Comparison of ENCODE assay signal across 9 mouse cellular contexts in genomic region chr11:72946560-72947119, GRCm38 (mm10). TPM values are rescaled to one million over a fixed set of nuclear protein-coding genes. Genes with fewer than 3 reads are reported as not detected.
DNase-seq lines count a peak whose midpoint lies in the region; ATAC-seq and TF ChIP-seq lines count a peak whose summit lies in the region.
"Had no signal": no experiment of that assay in that cellular context is flagged by ENCODE, and none has a peak within 500 bp of the region (broad histone marks: within the 10 kb centered on the region; RNA-seq: fewer than 3 reads in every experiment).

No protein-coding gene starts in this region.

- no peak overlapping the region for H3K4me2 ChIP-seq in hindbrain, postnatal 0 days (ENCODE audit: low read depth, low read length)
- H3K4me2 ChIP-seq in embryonic facial prominence, embryonic 13.5 days, result no peak overlapping the region
- no peak overlapping the region for H3K4me2 ChIP-seq in lung, postnatal 0 days (replicated peaks; ENCODE audit: low read depth, low read length)
- H3K4me2 ChIP-seq: limb, embryonic 15.5 days had no signal

- peaks cover 8% of the 10 kb centered on the region for H3K9me3 ChIP-seq in hindbrain, embryonic 10.5 days
- H3K9me3 ChIP-seq in hindbrain, postnatal 0 days (ENCODE audit: low read length), result no peaks in the 10 kb centered on the region
- no peaks in the 10 kb centered on the region; the same call in 1 of the 2 replicates for H3K9me3 ChIP-seq in G1E (replicated peaks)
- H3K9me3 ChIP-seq in embryonic facial prominence, embryonic 13.5 days, result no peaks in the 10 kb centered on the region
- no peaks in the 10 kb centered on the region for H3K9me3 ChIP-seq in lung, postnatal 0 days (ENCODE audit: low read length)
- H3K9me3 ChIP-seq: limb, embryonic 15.5 days had no signal

- ATAC-seq in hindbrain, postnatal 0 days, result no peak
- ATAC-seq in G1E (ENCODE audit: extremely low read depth, insufficient number of reproducible peaks, low FRiP score, poor library complexity, severe bottlenecking), result no peak; the same call in 1 of the 2 replicates
- no peak for ATAC-seq in embryonic facial prominence, embryonic 13.5 days (ENCODE audit: insufficient number of reproducible peaks, insufficient read depth, low FRiP score, low TSS enrichment, low read depth)
- ATAC-seq in lung, postnatal 0 days, result peak; percentile 23; the same call in 1 of the 2 replicates
- ATAC-seq: hindbrain, embryonic 16.5 days had no signal

- peak overlapping the region; percentile 56; the same call in 1 of the 2 replicates for H3K27ac ChIP-seq in hindbrain, embryonic 10.5 days
- H3K27ac ChIP-seq in hindbrain, postnatal 0 days, result no peak overlapping the region
- no peak overlapping the region for H3K27ac ChIP-seq in embryonic facial prominence, embryonic 13.5 days
- peak overlapping the region; percentile 84 for H3K27ac ChIP-seq in lung, postnatal 0 days (ENCODE audit: low read length)
- H3K27ac ChIP-seq: limb, embryonic 15.5 days had no signal

- no peak for DNase-seq in hindbrain, embryonic 10.5 days (ENCODE audit: low spot score)
- DNase-seq in hindbrain, postnatal 0 days (ENCODE audit: low spot score), result no peak
- no peak for DNase-seq in G1E (ENCODE audit: low spot score)
- peak; percentile 21 for DNase-seq in lung, postnatal 0 days (ENCODE audit: low spot score)
- no peak for DNase-seq in adrenal gland, postnatal 25 days
- no peak for DNase-seq in spleen, adult 12 weeks (ENCODE audit: low spot score)

- no peaks in the 10 kb centered on the region for H3K36me3 ChIP-seq in hindbrain, embryonic 10.5 days
- no peaks in the 10 kb centered on the region for H3K36me3 ChIP-seq in hindbrain, postnatal 0 days (ENCODE audit: insufficient read depth, low read length)
- no peaks in the 10 kb centered on the region for H3K36me3 ChIP-seq in G1E (replicated peaks)
- no peaks in the 10 kb centered on the region for H3K36me3 ChIP-seq in embryonic facial prominence, embryonic 13.5 days
- no peaks in the 10 kb centered on the region for H3K36me3 ChIP-seq in lung, postnatal 0 days (ENCODE audit: insufficient read depth, low read length)
- H3K36me3 ChIP-seq: limb, embryonic 15.5 days had no signal

- H3K9ac ChIP-seq in hindbrain, postnatal 0 days (replicated peaks; ENCODE audit: low read length), result no peak overlapping the region
- H3K9ac ChIP-seq in embryonic facial prominence, embryonic 13.5 days, result 0 out of 2 replicates have a peak overlapping the region, but pooled peaks have one; percentile 7
- H3K9ac ChIP-seq in lung, postnatal 0 days (replicated peaks; ENCODE audit: low read depth), result no peak overlapping the region
- H3K9ac ChIP-seq: limb, embryonic 15.5 days had no signal

- peaks cover 15% of the 10 kb centered on the region for H3K27me3 ChIP-seq in hindbrain, embryonic 10.5 days (ENCODE audit: insufficient read depth, poor library complexity, severe bottlenecking)
- H3K27me3 ChIP-seq in hindbrain, postnatal 0 days (ENCODE audit: insufficient read depth, low read length), result no peaks in the 10 kb centered on the region
- peaks cover 20% of the 10 kb centered on the region for H3K27me3 ChIP-seq in G1E (ENCODE audit: insufficient read depth, low read length)
- H3K27me3 ChIP-seq in embryonic facial prominence, embryonic 13.5 days, result no peaks in the 10 kb centered on the region
- H3K27me3 ChIP-seq in lung, postnatal 0 days (replicated peaks; ENCODE audit: insufficient read depth, low read length), result no peaks in the 10 kb centered on the region
- H3K27me3 ChIP-seq: limb, embryonic 15.5 days had no signal

- H3K4me1 ChIP-seq in hindbrain, embryonic 10.5 days (replicated peaks), result peaks cover 55% of the 10 kb centered on the region
- no peaks in the 10 kb centered on the region for H3K4me1 ChIP-seq in hindbrain, postnatal 0 days (ENCODE audit: insufficient read depth, low read length)
- peaks cover 33% of the 10 kb centered on the region for H3K4me1 ChIP-seq in G1E (ENCODE audit: insufficient read depth, low read depth, low read length)
- peaks cover 15% of the 10 kb centered on the region for H3K4me1 ChIP-seq in embryonic facial prominence, embryonic 13.5 days
- H3K4me1 ChIP-seq in lung, postnatal 0 days (ENCODE audit: insufficient read depth, low read depth, low read length), result peaks cover 32% of the 10 kb centered on the region

- no peak for TF ChIP-seq CTCF in hindbrain, postnatal 0 days (IDR thresholded peaks at IDR 0.05; ENCODE audit: low read depth)
- TF ChIP-seq CTCF in G1E (IDR thresholded peaks at IDR 0.05; ENCODE audit: low read depth, low read length), result no peak
- TF ChIP-seq CTCF in lung, postnatal 0 days (IDR thresholded peaks at IDR 0.05), result no peak

- TF ChIP-seq EP300 in lung, postnatal 0 days (IDR thresholded peaks at IDR 0.05), result no peak

- 52% methylated on average over 6 of the region's 6 CpGs for WGBS in hindbrain, embryonic 10.5 days
- WGBS in hindbrain, postnatal 0 days, result 51% methylated on average over 6 of the region's 6 CpGs
- 41% methylated on average over 6 of the region's 6 CpGs for WGBS in embryonic facial prominence, embryonic 13.5 days
- WGBS in lung, postnatal 0 days, result 18% methylated on average over 6 of the region's 6 CpGs

- H3K4me3 ChIP-seq in hindbrain, embryonic 10.5 days, result no peak overlapping the region
- H3K4me3 ChIP-seq in hindbrain, postnatal 0 days (ENCODE audit: low read length), result no peak overlapping the region
- H3K4me3 ChIP-seq in G1E (ENCODE audit: low read depth, low read length), result peak overlapping the region; percentile 51; the same call in 1 of the 2 replicates
- no peak overlapping the region for H3K4me3 ChIP-seq in embryonic facial prominence, embryonic 13.5 days
- H3K4me3 ChIP-seq in lung, postnatal 0 days (ENCODE audit: low read depth, low read length), result no peak overlapping the region
- H3K4me3 ChIP-seq: limb, embryonic 15.5 days had no signal

RNA-seq across cellular contexts. Expression of gene Atp2a3, which starts 14.3 kb away (rescaled TPM):
- 1.4 and 1.6 TPM in 2 replicates for polyA plus RNA-seq in hindbrain, embryonic 10.5 days (2016; fragmentation: Nextera tagmentation; extraction: Ambion mirVana)
- total RNA-seq in hindbrain, postnatal 0 days (2014; rRNA removed), result 2.4 and 4.6 TPM in 2 replicates
- 2.4 and 2.7 TPM in 2 replicates for polyA plus RNA-seq in hindbrain, postnatal 0 days (2015; fragmentation: Nextera tagmentation; extraction: Ambion mirVana)
- 56.9 and 63.9 TPM in 2 replicates for total RNA-seq in G1E (2014; fragmentation: Nextera tagmentation)
- total RNA-seq in G1E (2017), result 79.9 and 101 TPM in 2 replicates
- polyA plus RNA-seq in G1E (2012), result 79.0 and 95.8 TPM in 2 replicates
- polyA plus RNA-seq in embryonic facial prominence, embryonic 13.5 days (2015; fragmentation: Nextera tagmentation; extraction: Ambion mirVana), result 1.3 and 1.6 TPM in 2 replicates
- 30.7 and 33.1 TPM in 2 replicates for polyA plus RNA-seq in lung, postnatal 0 days (2015; fragmentation: Nextera tagmentation; extraction: Ambion mirVana)
- 5.4 and 6.3 TPM in 2 replicates for total RNA-seq in adrenal gland, postnatal 25 days (2021)

RNA-seq across cellular contexts. Expression of gene P2rx1, which starts 52.3 kb away (rescaled TPM):
- 0.83 and 1.8 TPM in 2 replicates for polyA plus RNA-seq in hindbrain, embryonic 10.5 days (2016; fragmentation: Nextera tagmentation; extraction: Ambion mirVana)
- 0.32 and 1.3 TPM in 2 replicates for total RNA-seq in hindbrain, postnatal 0 days (2014; rRNA removed)
- 0.45 and 0.60 TPM in 2 replicates for polyA plus RNA-seq in hindbrain, postnatal 0 days (2015; fragmentation: Nextera tagmentation; extraction: Ambion mirVana)
- total RNA-seq in G1E (2014; fragmentation: Nextera tagmentation) (11.4 and 12.0 TPM in 2 replicates), G1E (2017) (46.9 and 53.7 TPM in 2 replicates)
- 11.7 and 14.8 TPM in 2 replicates for polyA plus RNA-seq in G1E (2012)
- 0.96 and 1.0 TPM in 2 replicates for polyA plus RNA-seq in embryonic facial prominence, embryonic 13.5 days (2015; fragmentation: Nextera tagmentation; extraction: Ambion mirVana)
- 1.9 and 2.1 TPM in 2 replicates for polyA plus RNA-seq in lung, postnatal 0 days (2015; fragmentation: Nextera tagmentation; extraction: Ambion mirVana)
- total RNA-seq in adrenal gland, postnatal 25 days (2021), result 0.15 TPM in 1 of 2 replicates, not detected in the other

Comparison
In these comparisons a context has a peak if more than half of its experiments do, and no peak if none do; other contexts are left out.
1. H3K27ac ChIP-seq: peak in hindbrain, embryonic 10.5 days (single experiment) and lung, postnatal 0 days (single experiment); none in hindbrain, postnatal 0 days (single experiment) and embryonic facial prominence, embryonic 13.5 days (single experiment).